Mouse (Mus musculus): Measurements from ENCODE around the gene Vsnl1. TPM values are rescaled to one million over a fixed set of nuclear protein-coding genes. Genes with fewer than 3 reads are reported as not detected.

The Vsnl1 gene
- total RNA-seq (2017): not detected in 2 replicates

- ATAC-seq (replicated peaks; ENCODE audit: low read depth, poor library complexity, severe bottlenecking): peak; percentile 47; the same call in 1 of the 2 replicates
These were observed at the start of gene Vsnl1 for GRCm38 (mm10) chr12:11436497-11437265. TSS of gene Vsnl1 (minus strand) at chr12:11436613.

DNA sequence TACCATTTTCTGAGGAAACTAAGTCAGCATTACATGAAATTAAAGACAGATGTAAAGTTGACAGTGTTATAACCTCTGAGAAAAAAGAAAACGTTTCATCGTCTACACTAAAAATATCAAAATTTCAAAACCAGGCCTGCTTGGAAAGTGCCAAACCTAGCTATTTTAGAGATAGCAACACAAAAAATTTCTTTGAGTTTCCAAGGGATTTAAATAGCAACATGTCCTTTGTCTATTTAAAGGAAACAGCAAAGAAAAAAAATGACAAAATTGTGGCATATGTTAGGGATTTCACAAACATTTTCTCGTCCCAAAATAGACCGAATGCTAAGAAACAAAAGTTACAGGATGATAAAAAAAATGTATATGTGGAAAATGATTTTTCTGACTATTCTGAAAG is 20.2 kb upstream of the Vsnl1 start:
- no peak for ATAC-seq (replicated peaks; ENCODE audit: low read depth, poor library complexity, severe bottlenecking)

GRCm38 (mm10) chr12:11456213-11456612 is 19.8 kb upstream of the Vsnl1 start:
- ATAC-seq (replicated peaks; ENCODE audit: low read depth, poor library complexity, severe bottlenecking): peak; percentile 10; the same call in 1 of the 2 replicates

DNA sequence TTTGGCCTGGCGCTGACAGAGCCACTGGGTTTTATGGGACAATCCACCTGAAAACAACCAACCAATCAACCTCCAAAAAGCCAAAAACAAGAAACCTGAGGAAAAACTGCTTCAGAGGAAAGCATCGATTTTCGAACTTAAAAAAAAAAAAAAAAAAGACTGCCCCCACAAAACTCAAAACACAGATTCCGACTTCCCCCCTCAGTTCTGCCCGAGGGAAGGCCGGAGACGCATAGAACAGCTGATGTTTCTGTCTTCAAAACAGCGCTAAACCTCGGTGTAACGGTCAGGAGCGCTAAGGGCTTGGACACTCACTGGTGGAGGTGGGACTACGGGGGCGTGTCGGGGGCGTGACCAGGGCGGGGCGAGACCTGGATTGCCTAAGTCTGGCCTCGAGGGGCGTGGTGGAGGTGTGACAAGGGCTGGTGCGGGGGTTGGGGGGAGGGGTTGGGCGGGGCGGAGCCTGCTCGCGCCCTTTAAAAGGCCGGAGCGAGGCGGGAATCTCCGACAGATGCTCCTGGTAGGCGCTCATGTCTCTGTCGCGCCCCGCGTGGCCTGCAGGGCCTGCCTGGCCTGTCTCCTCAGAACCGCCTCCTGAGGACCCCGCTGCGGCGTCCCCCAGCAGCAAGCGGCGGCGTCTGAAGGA is 19.3 kb upstream of the Vsnl1 start, which contains the start of gene Rad51ap2:
TSS of gene Rad51ap2 (plus strand) at position 531 of the 646 bp plus-strand sequence.
- peak; percentile 100 for ATAC-seq (replicated peaks; ENCODE audit: low read depth, poor library complexity, severe bottlenecking)

- ATAC-seq (replicated peaks; ENCODE audit: low read depth, poor library complexity, severe bottlenecking): no peak
These were observed 17.7 kb upstream of the Vsnl1 start for GRCm38 (mm10) chr12:11454146-11454545.

GRCm38 (mm10) chr12:11437907-11438447 is 1.6 kb upstream of the Vsnl1 start:
- no peak for ATAC-seq (replicated peaks; ENCODE audit: low read depth, poor library complexity, severe bottlenecking)

DNA sequence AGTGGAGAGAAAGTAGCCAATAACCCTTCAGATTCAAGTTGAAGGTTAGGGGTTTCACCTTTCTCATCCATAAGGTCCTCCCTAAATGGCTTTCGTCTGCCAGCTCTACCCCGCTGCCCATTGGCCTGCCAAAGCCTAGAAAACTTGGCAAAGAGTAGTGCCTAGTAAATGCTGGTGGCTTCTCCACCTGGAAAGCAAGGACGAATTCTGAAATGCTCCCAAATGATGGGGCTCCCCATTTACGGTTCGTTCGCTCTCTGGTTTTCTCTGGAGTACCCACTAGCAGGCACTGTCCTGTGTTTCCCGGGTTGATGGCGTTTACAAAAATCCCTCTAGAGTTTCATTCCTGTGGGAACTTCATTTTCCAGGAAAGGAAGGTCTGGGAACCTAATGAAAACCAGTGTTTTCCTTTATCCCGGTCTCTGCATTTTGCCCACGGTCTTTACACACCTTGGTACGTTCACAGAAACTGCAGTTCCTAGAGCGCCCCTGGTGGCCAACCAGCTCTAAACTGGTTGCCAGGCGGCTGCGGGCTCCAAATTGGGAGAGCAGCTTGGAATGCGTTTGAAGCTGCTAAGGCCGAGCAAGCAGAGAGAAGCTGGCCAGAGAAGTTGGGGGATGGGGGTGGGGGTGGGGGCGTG is 973 bp upstream of the Vsnl1 start:
- peak; percentile 81 for ATAC-seq (replicated peaks; ENCODE audit: low read depth, poor library complexity, severe bottlenecking)

DNA sequence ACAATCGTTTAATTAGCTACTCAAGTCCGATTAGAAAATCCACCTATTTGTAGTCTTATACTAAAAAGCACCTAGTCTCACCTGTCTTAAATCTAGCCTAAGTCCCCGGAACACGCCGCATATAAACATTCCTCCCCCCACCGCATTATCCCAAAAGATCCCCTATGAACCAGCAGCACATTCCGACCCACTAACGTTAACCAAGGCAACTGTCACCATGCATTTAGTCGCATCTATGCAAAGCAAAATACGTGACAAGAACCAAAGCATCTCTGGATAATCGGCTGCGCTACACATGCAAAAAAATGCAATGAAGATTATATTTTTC is 426 bp downstream of the Vsnl1 start:
- no peak for ATAC-seq (replicated peaks; ENCODE audit: low read depth, poor library complexity, severe bottlenecking)

- no peak for ATAC-seq (replicated peaks; ENCODE audit: low read depth, poor library complexity, severe bottlenecking)
These were observed 979 bp downstream of the Vsnl1 start for GRCm38 (mm10) chr12:11435246-11436022.

DNA sequence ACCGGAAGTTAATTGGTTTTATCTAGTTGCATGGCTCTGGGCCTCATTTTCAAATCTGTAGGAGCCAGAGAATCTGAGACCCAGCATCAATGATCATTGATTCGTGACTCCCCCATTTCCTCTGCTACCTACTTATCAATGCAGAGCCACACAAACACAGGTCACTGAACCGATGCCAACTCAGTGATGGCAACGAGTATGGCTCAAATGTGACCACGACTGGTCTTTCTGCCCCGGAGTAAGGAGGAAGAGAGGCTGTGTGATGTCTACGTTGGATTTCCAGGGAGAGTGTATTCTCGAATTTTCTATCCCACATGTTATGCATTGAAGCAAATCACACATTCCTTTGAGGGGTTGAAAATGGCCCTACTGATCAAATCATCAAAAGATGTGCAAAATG is 2.0 kb downstream of the Vsnl1 start:
- no peak for ATAC-seq (replicated peaks; ENCODE audit: low read depth, poor library complexity, severe bottlenecking)

DNA sequence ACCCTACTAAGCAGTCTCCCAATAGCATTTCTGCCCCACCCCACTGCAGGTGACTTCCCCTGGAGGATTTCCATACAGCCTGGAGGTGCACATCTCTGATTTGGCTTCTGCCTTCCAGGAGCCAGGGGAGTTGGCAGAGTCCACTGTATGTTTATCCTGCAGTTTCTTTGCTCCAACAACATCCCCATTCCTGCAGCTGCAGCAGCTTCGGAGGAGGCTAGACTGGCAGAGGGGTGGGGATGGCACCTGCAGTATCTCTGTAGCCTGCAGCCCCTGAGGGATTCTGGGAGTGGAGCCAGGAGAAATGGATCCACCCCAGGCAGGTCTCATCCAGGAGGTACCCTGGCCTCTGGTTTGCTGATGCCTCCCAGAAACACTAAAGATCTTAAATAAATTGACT is 2.7 kb downstream of the Vsnl1 start:
- no peak for ATAC-seq (replicated peaks; ENCODE audit: low read depth, poor library complexity, severe bottlenecking)

DNA sequence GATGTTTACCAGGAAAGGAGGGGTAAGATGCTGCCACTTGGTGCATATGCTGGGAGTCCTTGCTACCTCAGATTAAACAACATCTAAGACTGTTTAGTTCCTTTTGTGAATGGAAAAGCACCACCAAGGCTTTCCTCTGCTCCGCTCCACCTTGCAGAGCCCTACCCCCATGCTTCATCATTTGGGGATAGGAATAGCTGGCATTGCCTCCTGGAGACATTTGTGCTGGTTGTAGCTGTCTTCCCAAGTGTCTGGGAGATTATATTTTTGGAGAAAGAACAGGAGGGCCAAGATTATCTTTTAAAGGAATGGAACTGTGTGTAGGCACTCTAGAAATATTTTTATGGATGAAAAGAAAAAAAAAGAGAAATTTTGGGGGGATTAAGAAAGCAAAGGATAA is 3.3 kb downstream of the Vsnl1 start:
- no peak for ATAC-seq (replicated peaks; ENCODE audit: low read depth, poor library complexity, severe bottlenecking)

DNA sequence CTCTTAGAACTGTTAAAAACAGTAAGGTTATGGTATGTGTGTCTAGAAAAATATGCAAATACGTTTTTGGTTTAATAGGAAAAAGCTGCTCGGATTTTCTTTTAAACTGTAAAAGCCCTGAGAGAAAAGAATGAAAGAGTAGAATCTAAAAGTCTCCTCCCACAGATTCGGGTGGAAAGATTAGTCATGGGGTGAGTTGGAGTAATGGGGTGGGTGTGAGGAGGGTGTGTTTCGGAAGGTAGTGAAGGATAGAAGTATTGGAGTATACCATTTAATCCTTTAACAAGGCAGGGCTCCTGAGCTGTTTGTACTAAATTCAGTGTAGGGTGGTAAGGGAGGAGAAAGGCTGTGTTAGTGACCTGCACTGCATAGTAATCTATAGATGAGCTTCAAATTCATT is 9.0 kb downstream of the Vsnl1 start:
- ATAC-seq (replicated peaks; ENCODE audit: low read depth, poor library complexity, severe bottlenecking): no peak

DNA sequence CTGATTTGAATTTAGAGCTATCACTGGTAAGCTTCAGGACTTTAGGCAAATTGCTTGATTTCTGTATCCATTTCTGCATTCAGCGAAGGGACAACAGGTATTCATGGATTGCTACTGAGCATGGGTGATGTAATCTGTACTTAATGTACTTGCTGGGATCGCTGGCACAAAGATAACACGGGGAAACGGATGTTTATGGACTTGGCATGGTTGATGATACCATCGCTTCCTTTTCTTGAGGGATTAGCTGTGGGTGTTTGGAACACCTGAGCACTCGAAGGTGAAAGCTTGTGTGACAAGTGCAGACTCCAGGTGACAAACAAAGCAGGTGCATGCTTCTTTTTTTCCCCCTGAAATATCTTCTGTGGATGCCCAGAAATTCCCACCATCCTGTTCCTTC is 18.3 kb downstream of the Vsnl1 start:
- ATAC-seq (replicated peaks; ENCODE audit: low read depth, poor library complexity, severe bottlenecking): no peak

DNA sequence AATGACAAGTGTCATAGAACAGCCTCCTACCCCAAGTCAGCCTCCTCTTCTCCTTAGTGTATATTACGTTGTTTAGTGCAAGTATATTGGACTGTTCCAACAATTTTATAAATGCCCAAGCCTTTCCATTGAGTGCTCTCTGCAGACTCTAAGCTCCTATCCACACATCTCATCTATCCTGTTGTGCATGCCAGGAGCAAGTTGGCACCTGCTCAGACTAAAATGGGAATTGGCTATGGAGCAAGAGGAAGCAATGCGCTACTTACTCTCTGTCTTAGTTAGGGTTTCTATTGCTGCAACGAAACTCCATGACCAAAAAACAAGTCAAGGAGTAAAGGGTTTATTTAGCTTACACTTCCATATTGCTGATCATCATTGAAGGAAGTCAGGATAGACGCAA is 28.7 kb downstream of the Vsnl1 start:
- no peak for ATAC-seq (replicated peaks; ENCODE audit: low read depth, poor library complexity, severe bottlenecking)

GRCm38 (mm10) chr12:11398791-11399190 is 37.6 kb downstream of the Vsnl1 start:
- ATAC-seq (replicated peaks; ENCODE audit: low read depth, poor library complexity, severe bottlenecking): no peak

DNA sequence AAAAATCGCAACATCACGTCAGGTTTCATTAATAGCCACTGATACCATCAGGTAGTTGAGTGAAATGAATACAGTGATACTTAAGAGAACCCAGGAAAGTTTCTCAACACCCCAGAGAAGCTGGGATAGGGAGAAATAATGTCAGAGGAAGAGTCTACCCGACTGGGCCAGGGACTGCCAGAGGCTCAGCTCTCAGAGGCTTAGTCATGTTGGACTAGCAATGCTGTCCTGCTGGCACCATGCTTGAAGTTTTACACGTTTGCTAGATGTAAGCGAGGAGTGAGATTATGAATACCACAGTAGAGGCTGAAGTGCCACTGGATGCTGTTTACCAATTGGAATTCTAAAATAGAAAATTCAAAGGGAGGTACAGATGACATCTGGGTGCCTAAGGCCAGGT is 39.4 kb downstream of the Vsnl1 start:
- ATAC-seq (replicated peaks; ENCODE audit: low read depth, poor library complexity, severe bottlenecking): no peak

DNA sequence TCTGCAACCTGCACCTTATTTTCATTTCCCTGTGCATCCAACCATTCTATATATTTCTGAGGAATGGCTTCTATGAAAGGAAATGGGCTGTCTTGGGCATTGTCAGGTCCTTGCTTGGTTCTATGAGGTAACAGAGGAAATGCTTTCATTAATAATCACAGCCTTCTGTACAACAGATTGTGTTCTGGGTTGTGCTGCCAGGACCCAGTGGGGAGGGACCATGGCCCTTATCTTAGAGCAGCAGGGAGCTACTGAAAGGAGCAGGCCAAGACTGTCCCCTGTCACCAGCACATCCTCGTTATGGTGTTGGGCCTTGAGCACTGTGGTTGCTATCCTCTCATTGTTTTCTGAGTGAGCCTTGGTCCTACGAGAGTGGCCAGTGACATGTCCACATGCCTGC is 40.9 kb downstream of the Vsnl1 start:
- ATAC-seq (replicated peaks; ENCODE audit: low read depth, poor library complexity, severe bottlenecking): no peak

DNA sequence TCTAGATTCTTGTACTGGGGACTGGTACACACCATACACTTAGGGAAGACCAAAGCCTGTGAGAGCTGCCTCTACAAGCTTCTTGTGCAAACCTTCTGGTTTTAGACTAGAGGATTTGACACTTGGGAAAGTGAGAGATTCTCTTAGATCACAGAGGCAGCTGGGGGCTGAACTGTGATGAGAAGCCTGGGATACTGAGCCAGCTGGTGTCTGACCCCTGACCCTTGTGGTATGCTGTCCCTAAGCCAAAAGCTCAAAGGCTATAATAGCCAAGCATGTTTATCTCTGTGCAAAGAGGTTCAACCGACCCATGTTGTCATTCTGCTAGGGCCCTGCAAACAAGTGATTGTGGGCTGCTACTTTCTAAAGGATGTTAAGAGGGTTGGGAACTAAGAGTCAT is 43.9 kb downstream of the Vsnl1 start:
- no peak for ATAC-seq (replicated peaks; ENCODE audit: low read depth, poor library complexity, severe bottlenecking)

DNA sequence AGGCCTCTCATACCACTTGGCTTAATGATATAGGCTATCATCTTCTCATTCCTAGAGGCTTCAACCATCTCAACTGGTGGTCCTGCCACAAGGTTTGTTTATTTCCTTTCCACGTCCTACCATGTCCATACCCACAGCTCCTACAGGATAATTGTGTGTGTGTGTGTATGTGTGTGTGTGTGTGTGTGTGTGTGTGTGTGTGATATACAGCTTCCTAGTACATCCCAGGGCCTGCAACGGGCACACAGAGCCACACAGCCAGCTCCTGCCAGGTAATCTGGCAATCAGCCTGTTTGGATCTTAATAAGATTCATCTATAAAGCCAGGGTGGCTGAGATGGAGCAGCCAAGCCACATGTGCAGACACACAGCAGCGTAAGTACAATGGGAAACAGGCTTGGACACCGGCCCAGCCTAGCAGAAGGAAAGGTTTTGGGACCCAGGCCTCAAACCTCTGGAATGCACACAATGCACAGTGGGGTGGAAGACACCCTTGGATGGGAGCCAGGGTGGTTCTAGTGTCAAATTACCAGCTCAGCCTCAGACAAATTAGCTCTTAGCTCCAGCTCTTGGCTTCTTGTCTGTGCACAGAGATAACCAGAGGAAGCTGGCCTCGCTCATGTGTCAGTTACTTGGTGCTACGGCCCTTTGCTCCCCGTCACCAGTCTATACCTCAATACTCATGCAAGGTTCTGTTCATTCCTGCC is 45.0 kb downstream of the Vsnl1 start:
- no peak for ATAC-seq (replicated peaks; ENCODE audit: low read depth, poor library complexity, severe bottlenecking)

Data from common myeloid progenitor, adult 5-6 weeks (primary cell).